Mouse (Mus musculus): ENCODE data around the gene Smarcd1.

GRCm38 (mm10) chr15:99715361-99715865 is 13.5 kb downstream of the Smarcd1 start:
- TF ChIP-seq CTCF (IDR thresholded peaks at IDR 0.05; ENCODE audit: borderline replicate concordance, insufficient read depth, low read length) (no peak), POLR2A (IDR thresholded peaks at IDR 0.05; ENCODE audit: low read depth, low read length) (no peak)

Data from embryonic fibroblast, embryonic 13.5 days (primary cell).